Mouse (Mus musculus): ENCODE results near the gene Acbd3. TPM values are rescaled to one million over a fixed set of nuclear protein-coding genes. Genes with fewer than 3 reads are reported as not detected.

Gene Acbd3
- polyA plus RNA-seq, 1 experiment from 2014 or later, result 27.9 TPM

DNA sequence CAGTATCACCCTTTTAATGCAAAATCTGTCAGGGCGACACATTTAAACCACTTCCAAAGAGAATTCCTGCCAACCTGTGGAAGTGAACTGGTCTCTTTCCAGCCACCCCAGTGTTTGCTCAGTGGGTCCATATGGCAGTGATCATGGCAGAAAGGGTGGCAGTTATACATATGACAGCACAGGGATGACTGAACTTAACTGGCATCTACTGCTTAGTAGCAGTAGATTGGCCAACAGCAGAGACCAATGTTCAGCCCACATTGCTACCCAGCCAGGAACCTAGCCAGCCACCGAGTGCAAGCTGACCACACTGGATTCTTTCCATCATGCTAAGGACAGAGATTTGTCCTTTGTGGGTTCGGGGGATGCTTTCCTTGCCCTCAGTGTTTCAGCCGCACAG lies 67.0 kb downstream of the Acbd3 start:
- WGBS, result 74% methylated on average over 4 of the region's 4 CpGs
- no peak for ATAC-seq (ENCODE audit: insufficient number of reproducible peaks, low FRiP score, low TSS enrichment, low read depth)

DNA sequence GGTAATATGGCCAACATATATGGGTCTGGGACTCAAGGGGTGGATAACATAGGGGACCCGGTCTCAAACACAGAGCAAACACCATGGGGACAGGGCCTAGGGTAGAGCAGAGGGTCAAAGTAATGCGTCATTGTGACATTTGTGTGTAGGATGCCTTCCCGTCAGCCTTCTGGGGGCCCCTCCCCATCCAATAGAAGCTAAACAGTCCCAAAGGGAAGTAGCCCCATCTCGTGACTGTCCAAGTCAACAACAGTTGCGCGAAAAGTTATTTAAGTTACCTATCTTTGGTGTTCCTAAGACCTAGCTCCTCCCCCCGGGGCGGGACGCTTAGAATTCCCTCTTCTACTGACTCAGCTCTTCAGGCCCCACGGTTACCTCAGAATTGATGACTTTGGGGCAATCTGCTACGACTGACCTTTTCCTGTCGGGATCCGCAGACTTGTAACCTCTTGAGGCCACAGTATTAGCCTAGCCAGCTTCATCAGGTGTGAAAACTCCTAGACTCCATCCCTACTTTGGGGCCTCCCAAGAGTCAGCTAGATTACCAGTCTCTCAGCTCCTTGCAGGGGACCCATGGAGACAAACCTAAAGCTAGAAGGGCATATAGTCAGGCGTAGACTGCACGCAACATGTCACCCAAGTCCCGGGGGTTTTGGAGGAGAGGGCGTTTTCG lies 67.7 kb downstream of the Acbd3 start:
- Histone ChIP-seq H3K9me3 (no peaks in the 10 kb centered on the region), H3K4me3 (peak overlapping the region; percentile 36), H3K27me3 (no peaks in the 10 kb centered on the region), H3K9ac (0 out of 2 replicates have a peak overlapping the region, but pooled peaks have one; percentile 15), H3K4me2 (peak overlapping the region; percentile 73), H3K27ac (no peak overlapping the region), H3K36me3 (no peaks in the 10 kb centered on the region), H3K4me1 (peaks cover 18% of the 10 kb centered on the region)
- WGBS, result 12% methylated on average over 18 of the region's 18 CpGs
- ATAC-seq (ENCODE audit: insufficient number of reproducible peaks, low FRiP score, low TSS enrichment, low read depth), result 0 out of 2 replicates have a peak, but pooled peaks have one; percentile 15

More for the DNA sequence above, 67.0 kb downstream of the Acbd3 start:
- H3K9ac ChIP-seq, result no peak overlapping the region
- H3K27ac ChIP-seq, result no peak overlapping the region
- H3K4me3 ChIP-seq, result no peak overlapping the region
- no peak overlapping the region for H3K4me2 ChIP-seq
- H3K9me3 ChIP-seq, result no peaks in the 10 kb centered on the region
- peaks cover 18% of the 10 kb centered on the region for H3K4me1 ChIP-seq
- H3K27me3 ChIP-seq, result no peaks in the 10 kb centered on the region
- H3K36me3 ChIP-seq, result no peaks in the 10 kb centered on the region

- 2% methylated on average over 21 of the region's 21 CpGs for WGBS
- Histone ChIP-seq H3K27ac (no peak overlapping the region), H3K9me3 (no peaks in the 10 kb centered on the region), H3K4me2 (peak overlapping the region; percentile 73), H3K4me3 (peak overlapping the region; percentile 36), H3K4me1 (peaks cover 18% of the 10 kb centered on the region), H3K9ac (peak overlapping the region; percentile 15; the same call in 1 of the 2 replicates), H3K27me3 (no peaks in the 10 kb centered on the region), H3K36me3 (no peaks in the 10 kb centered on the region)
- ATAC-seq (ENCODE audit: insufficient number of reproducible peaks, low FRiP score, low TSS enrichment, low read depth), result peak; percentile 59; the same call in 1 of the 2 replicates
These were observed 68.3 kb downstream of the Acbd3 start for GRCm38 (mm10) chr1:180794170-180794569.

GRCm38 (mm10) chr1:180798660-180799059 lies 72.8 kb downstream of the Acbd3 start:
- ATAC-seq (ENCODE audit: insufficient number of reproducible peaks, low FRiP score, low TSS enrichment, low read depth), result no peak
- 89% methylated on average over 5 of the region's 5 CpGs for WGBS
- H3K4me3 ChIP-seq, result no peak overlapping the region

DNA sequence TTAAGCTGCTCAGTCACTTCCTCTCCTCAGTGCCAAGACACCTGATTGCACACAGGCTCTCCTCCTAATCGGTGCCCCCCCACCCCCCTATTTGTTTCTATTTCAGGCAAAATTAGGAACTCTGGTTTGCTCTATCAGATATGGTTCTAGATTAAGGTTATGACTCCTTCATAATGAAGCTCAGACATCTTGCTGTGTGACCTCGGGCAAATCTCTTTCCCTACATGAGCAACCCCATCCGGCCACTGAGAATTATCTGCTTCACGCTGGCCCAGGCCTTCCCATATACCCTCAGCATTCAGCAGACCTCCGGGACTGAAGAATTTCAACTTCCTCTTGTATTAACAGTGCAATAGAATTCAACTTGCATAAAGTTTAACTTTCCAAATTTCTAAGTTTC lies 73.4 kb downstream of the Acbd3 start:
- Histone ChIP-seq H3K27me3 (no peaks in the 10 kb centered on the region), H3K4me1 (peaks cover 4% of the 10 kb centered on the region), H3K27ac (no peak overlapping the region), H3K9ac (no peak overlapping the region), H3K36me3 (peaks cover 38% of the 10 kb centered on the region), H3K4me3 (no peak overlapping the region), H3K9me3 (no peaks in the 10 kb centered on the region), H3K4me2 (no peak overlapping the region)
- 82% methylated on average over 5 of the region's 5 CpGs for WGBS
- ATAC-seq (ENCODE audit: insufficient number of reproducible peaks, low FRiP score, low TSS enrichment, low read depth), result no peak

More at GRCm38 (mm10) chr1:180798660-180799059, 72.8 kb downstream of the Acbd3 start:
- Histone ChIP-seq H3K9ac (no peak overlapping the region), H3K36me3 (peaks cover 32% of the 10 kb centered on the region), H3K27ac (no peak overlapping the region), H3K27me3 (no peaks in the 10 kb centered on the region), H3K9me3 (no peaks in the 10 kb centered on the region), H3K4me2 (no peak overlapping the region), H3K4me1 (peaks cover 10% of the 10 kb centered on the region)

- ATAC-seq (ENCODE audit: insufficient number of reproducible peaks, low FRiP score, low TSS enrichment, low read depth), result no peak
- H3K27ac ChIP-seq, result no peak overlapping the region
- WGBS, result 83% methylated on average over 5 of the region's 5 CpGs
These were observed 74.2 kb downstream of the Acbd3 start for GRCm38 (mm10) chr1:180800022-180800421.

GRCm38 (mm10) chr1:180800814-180801213 lies 75.0 kb downstream of the Acbd3 start:
- Histone ChIP-seq H3K4me1 (no peaks in the 10 kb centered on the region), H3K36me3 (peaks cover 53% of the 10 kb centered on the region), H3K27me3 (no peaks in the 10 kb centered on the region), H3K9ac (no peak overlapping the region), H3K27ac (no peak overlapping the region), H3K9me3 (no peaks in the 10 kb centered on the region), H3K4me3 (no peak overlapping the region), H3K4me2 (no peak overlapping the region)
- WGBS, result 57% methylated on average over 2 of the region's 2 CpGs
- ATAC-seq (ENCODE audit: insufficient number of reproducible peaks, low FRiP score, low TSS enrichment, low read depth), result no peak

More at GRCm38 (mm10) chr1:180800022-180800421, 74.2 kb downstream of the Acbd3 start:
- H3K9ac ChIP-seq, result no peak overlapping the region
- H3K36me3 ChIP-seq, result peaks cover 46% of the 10 kb centered on the region
- H3K4me1 ChIP-seq, result no peaks in the 10 kb centered on the region
- H3K9me3 ChIP-seq, result no peaks in the 10 kb centered on the region
- no peak overlapping the region for H3K4me3 ChIP-seq
- H3K4me2 ChIP-seq, result no peak overlapping the region
- no peaks in the 10 kb centered on the region for H3K27me3 ChIP-seq

GRCm38 (mm10) chr1:180801466-180801994 lies 75.7 kb downstream of the Acbd3 start:
- Histone ChIP-seq H3K9me3 (no peaks in the 10 kb centered on the region), H3K4me1 (no peaks in the 10 kb centered on the region), H3K36me3 (peaks cover 60% of the 10 kb centered on the region), H3K27me3 (no peaks in the 10 kb centered on the region), H3K4me2 (no peak overlapping the region), H3K27ac (no peak overlapping the region), H3K4me3 (no peak overlapping the region), H3K9ac (no peak overlapping the region)
- WGBS, result 81% methylated on average over 3 of the region's 3 CpGs
- ATAC-seq (ENCODE audit: insufficient number of reproducible peaks, low FRiP score, low TSS enrichment, low read depth), result no peak

Other genes with a start within 250 kb of the Acbd3 start
- 3.9 and 4.4 TPM in 2 replicates for gene Stum, start 242.5 kb upstream of the Acbd3 start, polyA plus RNA-seq (2015; fragmentation: Nextera tagmentation; extraction: Ambion mirVana)
- 99.9 and 105 TPM in 2 replicates for gene Parp1, start 157.1 kb upstream of the Acbd3 start, polyA plus RNA-seq (2015; fragmentation: Nextera tagmentation; extraction: Ambion mirVana)
- 14.4 and 15.3 TPM in 2 replicates for gene Lin9, start 84.9 kb upstream of the Acbd3 start, polyA plus RNA-seq (2015; fragmentation: Nextera tagmentation; extraction: Ambion mirVana)
- 0.17 and 0.22 TPM in 2 replicates for gene Mixl1, start 29.0 kb upstream of the Acbd3 start, polyA plus RNA-seq (2015; fragmentation: Nextera tagmentation; extraction: Ambion mirVana)
- 2,561 and 2,592 TPM in 2 replicates for gene H3f3a, start 87.9 kb downstream of the Acbd3 start, polyA plus RNA-seq (2015; fragmentation: Nextera tagmentation; extraction: Ambion mirVana)
- 37.0 and 39.0 TPM in 2 replicates for gene Sde2, start 125.1 kb downstream of the Acbd3 start, polyA plus RNA-seq (2015; fragmentation: Nextera tagmentation; extraction: Ambion mirVana)
- gene Lefty2, start 167.1 kb downstream of the Acbd3 start, polyA plus RNA-seq (2015; fragmentation: Nextera tagmentation; extraction: Ambion mirVana), result 0.28 TPM in 1 of 2 replicates, not detected in the other
- gene Pycr2, start 178.2 kb downstream of the Acbd3 start, polyA plus RNA-seq (2015; fragmentation: Nextera tagmentation; extraction: Ambion mirVana), result 93.9 and 102 TPM in 2 replicates
- gene Lefty1, start 209.0 kb downstream of the Acbd3 start, polyA plus RNA-seq (2015; fragmentation: Nextera tagmentation; extraction: Ambion mirVana), result 3.8 and 4.0 TPM in 2 replicates
- gene Tmem63a, start 216.3 kb downstream of the Acbd3 start, polyA plus RNA-seq (2015; fragmentation: Nextera tagmentation; extraction: Ambion mirVana), result 26.9 and 28.2 TPM in 2 replicates

All from limb, embryonic 15.5 days (tissue).